Mouse (Mus musculus) gastrocnemius, adult 2 months (tissue): ENCODE measurements at regions not wholly inside any gene's neighbourhood (a gene's known extent, or its start where the extent isn't known, plus 50 kb on each side); places are given as distances from the start of the nearest gene placed in this dataset.

Experiments
- DNase-seq: peaks from one replicate; pipeline ENCODE4 v3.0.0; 2022
- H3K27ac ChIP-seq: fragments of 200-600 bp; 2 replicates; pipeline ENCODE4 v1.8.1; 2022; ENCODE audit warnings: mild to moderate bottlenecking
- H3K4me3 ChIP-seq: fragments of 200-600 bp; 2 replicates; pipeline ENCODE4 v1.8.1; 2022; ENCODE audit warnings: mild to moderate bottlenecking, moderate library complexity
- CTCF ChIP-seq: fragments of 200-600 bp; IDR thresholded peaks from 2 replicates; pipeline ENCODE4 v1.8.1; 2022; ENCODE audit warnings: antibody characterized with exemption, mild to moderate bottlenecking, moderate library complexity
- intact Hi-C: fragments of 180-260 bp; cut with DNase I; formaldehyde crosslinking; loops from one replicate; pipeline ENCODE4 v1.15.1; 2025

DNA sequence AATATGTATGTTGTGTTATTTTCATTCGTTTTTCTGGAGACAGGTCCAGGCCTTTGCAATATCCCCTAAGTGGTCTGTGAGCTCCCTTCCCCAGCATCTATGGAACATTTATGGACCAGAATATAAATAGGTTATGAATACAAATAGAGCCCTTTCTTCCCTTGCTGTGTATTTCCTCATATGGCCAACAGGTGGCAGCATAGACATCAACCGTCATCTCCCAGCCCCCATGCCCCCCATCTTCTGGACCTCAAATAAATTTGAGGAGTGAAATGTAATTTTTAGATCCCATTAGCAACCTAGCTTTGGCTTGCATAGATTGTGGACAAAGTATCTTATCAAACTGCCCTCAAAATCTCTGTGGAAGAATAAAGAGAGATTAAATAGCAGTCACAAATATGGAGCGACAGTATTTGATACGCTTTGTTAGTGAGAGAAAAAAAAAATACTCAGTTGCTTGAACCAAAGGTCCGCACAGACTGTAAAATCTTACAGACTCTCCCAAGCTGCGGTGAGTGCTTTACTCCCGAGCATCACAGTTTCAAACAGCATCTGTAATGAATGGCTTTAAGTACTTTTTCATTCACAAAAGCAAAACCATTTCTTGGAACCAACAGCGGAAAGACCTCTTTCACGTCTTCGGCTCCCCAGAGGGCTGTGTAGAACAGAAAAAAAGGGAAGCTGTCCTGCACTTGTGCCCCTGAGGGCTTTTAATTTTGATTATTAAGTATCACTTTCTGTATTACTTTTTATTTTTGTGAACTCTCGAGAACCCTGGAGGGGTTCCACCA, 101.6 kb downstream of the Zfp281 start:
- H3K27ac ChIP-seq = no peak overlapping the region
- intact Hi-C loops = loop anchor here (5.0 kb wide), 1 partner anchor 99 kb away; no protein-coding TSS in a partner anchor
- H3K4me3 ChIP-seq = peak overlapping the region; percentile 27
- peak; percentile 84 for TF ChIP-seq CTCF
- DNase-seq = no peak

GRCm38 (mm10) chr1:136727868-136728631, 103.3 kb downstream of the Zfp281 start:
- H3K4me3 ChIP-seq = no peak overlapping the region
- DNase-seq = no peak
- TF ChIP-seq CTCF = no peak
- no peak overlapping the region for H3K27ac ChIP-seq
- intact Hi-C loops = loop anchor here (5.0 kb wide), 1 partner anchor 101 kb away; no protein-coding TSS in a partner anchor

- DNase-seq = no peak
- TF ChIP-seq CTCF = no peak
- intact Hi-C loops = loop anchor here (5.0 kb wide), 1 partner anchor 101 kb away; no protein-coding TSS in a partner anchor
- Histone ChIP-seq H3K4me3 (no peak overlapping the region), H3K27ac (no peak overlapping the region)
Measured at GRCm38 (mm10) chr1:136728632-136728944, 103.9 kb downstream of the Zfp281 start.

DNA sequence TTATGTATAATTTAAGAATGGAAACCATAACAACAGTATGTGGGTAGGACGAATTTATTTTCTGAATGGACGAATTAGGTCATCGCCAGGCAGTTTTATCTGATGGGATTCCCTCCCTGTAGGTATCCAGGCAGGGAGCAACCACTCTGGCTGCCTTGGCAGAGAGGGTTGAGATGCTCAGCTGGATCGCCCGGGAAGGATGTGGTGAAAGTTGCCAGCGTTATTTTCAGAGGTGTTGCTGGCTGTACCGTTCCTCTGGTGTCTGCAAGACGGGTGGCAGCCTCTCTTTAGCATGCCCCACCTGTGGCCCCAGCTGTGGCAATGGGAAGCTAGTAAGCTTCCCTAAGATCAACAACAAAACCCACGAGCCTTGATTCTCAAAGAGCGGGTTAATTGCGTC, 105.9 kb downstream of the Zfp281 start:
- no peak for DNase-seq
- no peak overlapping the region for H3K27ac ChIP-seq
- H3K4me3 ChIP-seq = no peak overlapping the region
- TF ChIP-seq CTCF = no peak
- intact Hi-C loops = no loop called here

DNA sequence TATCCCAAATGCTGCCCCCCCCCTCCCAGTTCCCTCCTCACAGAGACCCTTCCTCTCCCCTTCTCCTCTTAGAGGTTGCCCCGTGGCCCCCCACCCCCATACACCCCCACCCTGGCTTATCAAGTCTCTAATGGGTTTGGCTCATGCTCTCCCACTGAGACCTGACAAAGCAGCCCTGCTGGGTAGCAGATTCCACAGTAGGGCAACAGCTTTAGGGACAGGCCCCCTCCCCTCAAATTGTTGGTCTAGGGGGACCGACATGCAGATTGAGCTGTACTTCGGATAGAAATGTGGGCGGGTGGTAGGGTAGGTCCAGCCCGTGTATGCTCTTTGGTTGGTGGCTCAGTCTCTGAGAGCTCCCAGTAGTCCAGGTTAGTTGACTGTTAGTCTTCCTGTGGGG, 113.3 kb downstream of the Zfp281 start:
- no peak overlapping the region for H3K4me3 ChIP-seq
- H3K27ac ChIP-seq = no peak overlapping the region
- intact Hi-C loops = loop anchor here (2.0 kb wide), 1 partner anchor 111 kb away; no protein-coding TSS in a partner anchor
- no peak for TF ChIP-seq CTCF
- DNase-seq = no peak

GRCm38 (mm10) chr1:136739486-136739885, 114.8 kb downstream of the Zfp281 start:
- Histone ChIP-seq H3K27ac (no peak overlapping the region), H3K4me3 (no peak overlapping the region)
- DNase-seq = peak; percentile 77
- TF ChIP-seq CTCF = peak; percentile 90
- intact Hi-C loops = loop anchor here (1.0 to 2.0 kb wide), 2 partner anchors 113 to 188 kb away; no protein-coding TSS in a partner anchor

GRCm38 (mm10) chr1:136741061-136741460, 116.4 kb downstream of the Zfp281 start:
- intact Hi-C loops = no loop called here
- TF ChIP-seq CTCF = no peak
- DNase-seq = no peak
- H3K4me3 ChIP-seq = no peak overlapping the region
- no peak overlapping the region for H3K27ac ChIP-seq

DNA sequence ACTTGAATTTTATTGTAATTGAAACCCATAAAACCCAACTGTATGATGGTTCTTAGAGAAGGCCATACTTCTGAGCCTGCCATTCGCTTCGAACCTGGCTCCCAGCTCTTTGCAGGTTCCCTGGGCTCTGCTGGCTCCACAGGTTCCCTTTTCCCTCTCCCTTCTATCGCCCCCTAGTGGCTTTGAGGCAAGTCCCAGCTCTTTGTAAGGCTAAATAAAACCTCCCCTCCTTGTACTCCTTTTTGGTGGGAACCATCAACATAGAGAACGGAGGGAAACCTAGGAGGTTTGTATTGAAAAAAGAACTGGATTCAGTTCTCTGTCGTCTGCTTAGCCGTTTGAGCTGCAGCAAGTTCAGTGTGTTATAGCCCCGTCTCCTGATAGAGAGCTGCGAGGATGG, 124.5 kb downstream of the Zfp281 start:
- no peak overlapping the region for H3K27ac ChIP-seq
- TF ChIP-seq CTCF = peak; percentile 76
- H3K4me3 ChIP-seq = no peak overlapping the region
- intact Hi-C loops = no loop called here
- peak; percentile 29 for DNase-seq

GRCm38 (mm10) chr1:136751464-136752191, 126.9 kb downstream of the Zfp281 start:
- intact Hi-C loops = no loop called here
- no peak overlapping the region for H3K27ac ChIP-seq
- no peak for TF ChIP-seq CTCF
- H3K4me3 ChIP-seq = no peak overlapping the region
- no peak for DNase-seq

DNA sequence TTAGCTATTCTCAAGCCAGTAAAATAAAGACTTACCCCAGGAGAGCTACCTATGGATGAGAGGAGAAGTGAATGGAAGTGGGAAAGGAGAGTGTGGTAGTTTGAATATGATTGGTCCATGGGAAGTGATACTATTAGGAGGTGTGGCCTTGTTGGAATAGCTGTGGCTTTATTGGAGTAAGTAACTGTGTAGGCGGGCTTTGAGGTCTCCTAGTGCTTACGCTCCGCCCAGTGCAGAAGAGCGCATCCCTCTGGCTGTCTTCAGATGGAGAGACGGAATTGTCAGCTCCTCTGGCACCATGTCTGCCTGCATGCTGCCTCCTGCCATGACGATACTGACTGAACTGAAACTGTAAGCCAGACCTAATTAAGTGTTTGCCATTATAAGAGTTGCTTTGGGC, 129.6 kb downstream of the Zfp281 start:
- no peak for DNase-seq

DNA sequence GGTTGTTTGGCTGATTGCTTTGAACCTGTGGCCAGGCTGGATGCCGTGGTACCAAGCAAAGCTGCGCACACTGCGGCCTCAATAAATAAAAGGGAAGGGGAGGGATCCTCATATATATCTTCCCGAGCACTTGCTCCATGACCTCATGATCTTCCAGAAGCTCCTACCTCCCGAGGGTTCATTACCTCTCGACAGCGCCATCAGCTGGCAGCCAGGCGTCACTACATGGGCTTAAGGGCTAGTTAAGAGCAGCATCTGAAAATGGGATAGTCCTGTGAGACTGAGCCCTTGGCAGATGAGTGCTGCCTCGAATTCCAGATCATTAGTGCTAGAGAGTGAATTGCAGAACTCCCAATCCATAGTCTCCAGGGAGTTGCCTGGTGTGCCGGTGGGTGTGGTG, 134.0 kb downstream of the Zfp281 start:
- intact Hi-C loops = no loop called here
- DNase-seq = no peak
- peak; percentile 11; the same call in 1 of the 2 replicates for TF ChIP-seq CTCF
- no peak overlapping the region for H3K27ac ChIP-seq
- no peak overlapping the region for H3K4me3 ChIP-seq

More for the DNA sequence above, 129.6 kb downstream of the Zfp281 start:
- no peak for TF ChIP-seq CTCF
- Histone ChIP-seq H3K4me3 (no peak overlapping the region), H3K27ac (no peak overlapping the region)
- intact Hi-C loops = no loop called here

GRCm38 (mm10) chr1:136759164-136759563, 134.5 kb downstream of the Zfp281 start:
- TF ChIP-seq CTCF = no peak
- intact Hi-C loops = no loop called here
- no peak for DNase-seq
- no peak overlapping the region for H3K27ac ChIP-seq
- H3K4me3 ChIP-seq = no peak overlapping the region

DNA sequence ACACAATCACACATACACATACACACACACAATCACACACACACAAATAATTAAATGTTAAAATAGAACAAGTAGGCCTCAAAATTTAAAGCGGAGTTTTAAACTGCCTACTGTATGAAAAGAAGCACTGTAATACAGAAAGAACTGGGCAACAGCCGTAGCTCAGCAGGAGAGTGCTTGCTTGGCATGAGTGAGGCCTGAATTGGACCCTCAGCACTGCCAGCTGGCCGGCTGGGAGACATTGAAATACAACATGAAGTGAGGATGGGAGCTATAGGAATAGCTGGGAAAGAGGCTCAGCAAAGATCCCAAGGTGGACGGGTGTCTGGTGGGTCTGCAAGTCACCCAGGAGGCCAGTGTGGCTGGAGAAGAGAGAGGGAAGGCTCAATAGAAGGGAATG, 136.8 kb downstream of the Zfp281 start:
- Histone ChIP-seq H3K4me3 (no peak overlapping the region), H3K27ac (no peak overlapping the region)
- intact Hi-C loops = no loop called here
- no peak for DNase-seq
- no peak for TF ChIP-seq CTCF
